Mouse (Mus musculus) c-Kit-positive CD71-negative TER-119-negative erythroid progenitor cells, embryonic 14.5 days (primary cell): ENCODE results near the gene Zfp174.
"Not testable (repeated sequence)": the region's sequence is repeated elsewhere in the genome, so short reads cannot be mapped to it uniquely, and the experiment has no call there.

Source experiments
- DNase-seq: peaks from one replicate; pipeline ENCODE4 v3.0.0-alpha.2; 2013; ENCODE audit warnings: low read depth

The Zfp174 gene

DNA sequence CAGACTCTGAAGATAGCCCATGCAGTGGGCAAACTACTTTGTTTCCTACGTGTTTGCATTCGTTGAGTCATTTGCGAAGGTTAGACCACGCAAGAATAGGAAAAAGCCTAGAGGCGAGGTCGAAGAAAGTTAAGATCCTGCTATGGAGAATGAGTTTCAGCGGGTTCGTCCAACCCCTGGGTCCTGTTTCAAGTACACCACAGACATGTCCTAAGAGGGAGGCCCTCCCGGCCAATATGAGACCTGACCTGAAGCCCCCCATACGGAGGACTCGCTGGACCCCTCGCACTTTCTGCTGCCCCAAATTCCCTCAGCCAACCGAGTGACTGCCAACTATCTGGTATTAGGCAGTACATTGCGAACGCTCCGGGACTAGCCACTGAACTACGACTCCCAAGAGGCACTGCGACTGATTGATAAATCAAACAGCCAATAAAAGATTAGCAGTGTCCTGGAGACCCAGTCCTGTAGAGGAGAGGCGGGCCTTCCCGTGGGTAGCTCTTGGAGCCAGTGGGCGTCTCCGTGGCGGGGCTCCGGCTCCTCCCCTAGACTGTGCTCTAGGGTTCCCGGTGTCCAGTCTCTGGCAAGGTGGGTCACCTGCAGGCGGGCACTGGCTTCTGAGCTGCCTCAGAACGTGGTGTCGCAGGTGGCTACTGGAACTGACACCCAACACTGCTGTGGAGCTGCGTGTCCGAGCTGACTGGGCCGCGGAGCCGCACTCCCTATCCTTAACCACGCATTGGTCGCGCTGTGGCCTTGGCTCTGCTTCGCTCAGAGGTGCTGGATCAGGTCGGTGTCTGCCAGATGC lies at the start of gene Zfp174:
TSS of gene Zfp174 (plus strand) at position 558 of the 808 bp plus-strand sequence.
- peak; percentile 87 for DNase-seq

DNA sequence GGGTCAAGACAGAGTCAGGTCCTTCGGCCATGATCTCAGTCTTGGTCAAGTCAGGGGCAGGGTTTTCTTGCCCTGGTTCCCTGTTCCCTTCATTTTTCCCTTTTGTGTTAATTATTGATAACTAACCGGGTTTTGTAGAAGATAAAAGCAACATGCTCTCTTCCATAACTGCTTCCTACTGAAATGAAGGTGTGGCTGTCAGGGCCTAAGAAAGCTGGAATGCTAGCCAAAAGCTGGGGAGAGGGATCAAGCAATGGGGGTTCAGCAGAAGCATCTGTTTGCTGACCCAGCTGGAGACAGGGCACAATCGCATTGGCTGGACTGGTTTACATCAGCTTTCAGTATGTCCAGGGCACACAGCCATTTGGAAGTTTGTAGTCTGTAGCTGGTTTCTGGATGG lies 38.9 kb upstream of the Zfp174 start:
- DNase-seq: no peak

DNA sequence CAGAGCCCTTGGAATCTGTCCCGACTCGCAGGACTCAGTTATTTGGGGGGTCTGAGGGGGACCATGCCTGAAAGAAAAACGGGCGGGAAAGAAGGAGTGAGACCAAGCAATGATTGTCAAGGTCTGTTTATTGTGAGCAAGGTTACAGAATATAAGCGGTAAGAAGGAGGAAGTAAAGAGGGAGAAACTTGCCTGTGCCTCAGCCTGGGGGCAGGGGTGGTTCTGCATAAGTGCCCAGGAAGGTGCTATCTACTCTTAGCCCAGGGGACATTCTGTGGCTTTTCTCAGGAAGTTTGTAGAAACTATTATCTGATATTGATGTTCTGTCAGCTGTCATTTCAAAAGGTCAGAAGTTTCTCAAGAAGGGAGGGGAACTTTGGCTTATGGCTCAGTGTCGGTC lies 32.4 kb upstream of the Zfp174 start:
- not testable (repeated sequence) for DNase-seq

DNA sequence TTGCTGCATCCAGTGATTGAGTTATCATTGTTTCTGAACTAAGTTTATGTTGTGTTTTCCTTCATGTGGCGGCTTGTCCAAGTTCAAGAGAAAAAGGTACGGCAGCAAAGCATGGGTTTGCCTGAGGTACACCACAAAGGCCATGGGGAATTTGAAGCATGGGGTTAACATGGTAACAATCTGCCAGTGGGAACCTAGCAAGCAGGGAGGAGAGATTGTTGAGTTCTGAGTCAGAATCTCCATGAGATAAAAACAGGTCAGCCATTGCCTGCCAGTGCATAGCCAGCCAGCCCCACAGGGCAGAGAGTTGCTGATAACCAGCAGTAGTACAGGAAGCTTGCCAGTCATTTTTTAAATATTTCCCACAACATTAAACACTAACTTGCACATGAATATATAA lies 26.9 kb upstream of the Zfp174 start:
- DNase-seq: no peak

DNA sequence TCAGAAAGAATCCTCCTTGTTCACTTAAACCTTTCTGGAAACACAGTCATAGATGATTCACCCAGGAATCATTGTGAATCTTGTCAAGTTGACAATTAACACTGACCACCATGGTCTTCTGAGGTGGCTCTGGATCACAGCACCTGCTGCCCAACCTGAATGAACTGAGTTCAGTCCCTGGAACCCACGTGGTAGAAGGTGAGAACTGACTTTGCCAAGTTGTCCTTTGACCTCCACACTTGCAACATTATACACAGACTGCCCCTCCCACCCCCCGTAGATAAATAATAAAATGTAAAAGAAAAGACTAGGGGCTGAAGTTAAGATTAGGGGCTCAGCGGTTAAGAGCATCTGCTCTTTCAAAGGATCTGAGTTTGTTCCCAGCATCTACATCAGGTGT lies 19.0 kb upstream of the Zfp174 start:
- DNase-seq: no peak

DNA sequence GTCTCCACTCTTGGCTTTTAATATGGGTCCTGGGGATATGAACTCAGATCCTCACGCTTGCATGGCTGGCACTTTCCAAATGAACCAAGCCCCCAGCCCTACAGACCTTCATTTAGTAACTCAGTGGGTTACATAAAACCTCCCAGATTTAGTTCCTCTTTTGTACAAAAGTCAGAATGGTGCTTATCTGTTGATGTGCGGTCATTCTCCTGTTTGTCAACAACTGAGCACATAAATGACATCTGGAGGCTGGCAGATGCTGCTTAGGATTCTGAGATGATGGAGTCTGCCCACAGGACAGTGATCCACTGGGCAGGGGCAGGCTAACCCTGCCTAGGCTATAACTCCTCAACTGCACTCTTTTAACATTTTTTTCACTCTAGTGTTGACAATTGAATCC lies 17.3 kb upstream of the Zfp174 start:
- no peak for DNase-seq

DNA sequence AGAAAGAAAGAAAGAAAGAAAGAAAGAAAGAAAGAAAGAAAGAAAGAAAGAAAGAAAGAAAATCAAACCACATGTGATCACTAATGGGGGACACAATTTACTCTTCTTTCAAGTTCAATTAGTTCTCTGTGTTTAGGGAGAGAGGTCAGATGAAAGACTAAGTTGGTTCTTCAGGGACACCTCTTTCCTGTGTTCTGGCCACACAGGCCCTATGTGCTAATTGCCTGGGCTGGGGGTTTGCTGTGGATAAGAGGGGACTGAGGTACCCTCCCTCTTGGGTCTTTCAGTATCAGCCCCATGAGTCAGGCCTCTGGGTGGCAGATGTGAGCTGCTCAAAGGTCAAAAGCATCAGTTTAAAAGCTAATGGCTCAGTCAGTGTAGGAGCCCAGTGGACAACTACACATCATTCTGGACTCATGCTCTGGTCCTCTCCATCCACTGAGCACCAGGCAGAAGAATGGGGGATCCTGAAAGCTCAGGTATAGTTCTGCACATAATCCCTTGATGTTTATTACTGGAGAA lies 16.4 kb upstream of the Zfp174 start, which contains the start of gene Olfr15:
TSS of gene Olfr15 (plus strand) at position 291 of the 522 bp plus-strand sequence.
- DNase-seq: no peak

DNA sequence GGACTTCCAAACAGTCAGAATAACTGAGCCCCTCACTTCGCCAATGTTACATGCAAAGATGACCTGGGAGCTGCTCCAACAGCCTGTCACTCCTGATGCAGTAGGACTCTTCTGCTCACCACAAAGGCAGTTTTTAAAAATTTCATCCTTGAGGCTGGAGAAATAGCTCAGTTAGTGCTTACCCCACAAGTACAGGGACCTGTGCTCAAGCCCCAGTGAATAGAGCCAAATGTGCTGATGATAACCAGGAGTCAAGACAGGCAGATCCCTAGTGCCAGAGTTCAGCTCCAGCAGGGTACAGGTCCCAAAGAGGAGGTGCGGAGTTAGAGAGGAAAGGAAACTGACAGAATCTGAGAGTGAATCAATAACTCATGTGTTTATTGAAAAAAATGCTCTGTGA lies 11.6 kb upstream of the Zfp174 start:
- DNase-seq: no peak

DNA sequence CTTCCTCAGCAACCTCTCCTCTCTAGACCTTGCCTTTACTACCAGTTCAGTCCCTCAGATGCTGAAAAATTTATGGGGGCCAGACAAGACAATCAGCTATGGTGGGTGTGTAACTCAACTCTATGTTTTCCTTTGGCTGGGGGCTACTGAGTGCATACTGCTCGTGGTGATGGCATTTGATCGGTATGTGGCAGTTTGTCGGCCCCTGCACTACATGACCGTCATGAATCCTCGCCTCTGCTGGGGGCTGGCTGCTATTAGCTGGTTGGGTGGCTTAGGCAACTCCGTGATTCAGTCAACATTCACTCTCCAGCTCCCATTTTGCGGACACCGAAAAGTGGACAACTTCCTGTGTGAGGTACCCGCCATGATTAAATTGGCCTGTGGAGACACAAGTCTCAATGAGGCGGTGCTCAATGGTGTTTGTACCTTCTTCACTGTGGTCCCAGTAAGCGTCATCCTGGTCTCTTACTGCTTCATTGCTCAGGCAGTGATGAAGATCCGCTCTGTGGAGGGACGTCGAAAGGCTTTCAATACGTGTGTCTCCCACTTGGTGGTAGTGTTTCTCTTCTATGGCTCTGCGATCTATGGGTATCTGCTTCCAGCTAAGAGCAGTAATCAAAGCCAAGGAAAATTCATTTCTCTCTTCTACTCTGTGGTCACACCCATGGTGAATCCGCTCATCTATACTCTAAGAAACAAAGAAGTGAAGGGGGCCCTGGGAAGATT lies 7.7 kb upstream of the Zfp174 start:
- no peak for DNase-seq

DNA sequence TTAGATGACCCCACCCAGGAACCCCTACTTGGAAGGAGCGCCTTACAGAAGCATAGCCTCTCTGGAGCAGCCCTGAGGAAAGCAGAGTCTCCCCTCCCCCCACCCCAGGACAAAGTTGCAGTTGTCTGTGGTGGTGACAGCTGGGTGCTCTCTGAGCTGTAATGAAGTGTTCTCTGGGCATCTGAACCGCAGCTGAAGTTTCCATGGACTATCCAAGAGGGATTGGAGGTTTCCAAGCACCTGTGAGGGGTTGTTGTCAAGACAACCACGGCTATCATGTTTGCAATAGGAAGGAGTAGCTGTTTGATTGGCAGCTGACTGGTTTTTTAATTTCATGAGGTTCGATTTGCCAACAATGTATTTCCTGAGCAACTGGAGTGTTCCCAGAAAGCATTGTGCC lies 4.1 kb upstream of the Zfp174 start:
- no peak for DNase-seq

DNA sequence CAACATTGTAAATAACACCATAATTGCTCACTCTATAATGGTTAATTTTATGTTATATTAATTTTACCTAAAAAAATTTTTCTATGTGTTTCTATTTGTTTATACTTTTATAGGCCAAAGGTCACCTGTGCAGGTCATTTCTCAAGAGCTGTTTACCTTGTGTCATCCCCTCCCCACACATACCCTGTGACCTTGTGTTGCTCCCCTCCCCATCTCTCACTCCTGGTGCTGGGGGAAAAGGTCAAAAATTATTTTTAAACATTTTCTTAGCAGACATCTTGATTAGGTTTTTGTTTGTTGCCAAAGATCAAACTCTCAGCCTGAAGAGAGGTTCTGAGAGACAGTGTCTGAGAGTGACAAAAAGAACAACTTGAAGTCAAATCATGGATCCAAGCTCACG lies 3.3 kb upstream of the Zfp174 start:
- no peak for DNase-seq

DNA sequence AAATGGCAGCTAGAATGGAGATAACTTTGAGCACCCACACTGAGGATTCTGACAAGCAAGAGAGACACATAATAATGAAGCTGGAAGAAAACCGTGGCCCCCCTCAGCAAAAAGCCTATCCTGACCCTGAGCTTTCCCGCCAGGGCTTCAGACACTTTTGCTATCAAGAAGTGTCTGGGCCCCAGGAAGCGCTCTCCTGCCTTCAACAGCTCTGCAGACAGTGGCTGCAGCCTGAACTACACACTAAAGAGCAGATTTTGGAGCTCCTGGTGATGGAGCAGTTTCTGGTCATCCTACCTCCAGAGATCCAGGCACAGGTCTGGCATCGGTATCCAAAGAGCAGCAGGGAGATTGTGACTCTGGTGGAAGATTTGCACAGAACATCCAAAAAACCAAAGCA lies 803 bp downstream of the Zfp174 start:
- DNase-seq: no peak

DNA sequence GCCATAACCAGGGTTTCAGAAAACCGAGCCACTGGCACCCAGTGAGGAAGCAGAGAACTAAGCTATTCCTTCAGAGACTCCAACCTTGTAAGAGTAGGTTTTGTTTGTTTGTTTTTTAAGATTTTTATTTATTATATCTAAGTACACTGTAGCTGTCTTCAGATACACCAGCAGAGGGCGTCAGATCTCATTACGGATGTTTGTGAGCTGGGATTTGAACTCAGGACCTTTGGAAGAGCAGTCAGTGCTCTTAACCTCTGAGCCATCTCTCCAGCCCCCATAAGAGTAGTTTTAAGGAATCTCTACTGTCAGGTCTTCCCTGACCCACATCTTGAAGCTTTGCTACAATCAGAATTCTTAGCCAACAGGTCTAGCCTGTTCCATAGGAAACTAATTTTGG lies 1.3 kb downstream of the Zfp174 start:
- DNase-seq: no peak

DNA sequence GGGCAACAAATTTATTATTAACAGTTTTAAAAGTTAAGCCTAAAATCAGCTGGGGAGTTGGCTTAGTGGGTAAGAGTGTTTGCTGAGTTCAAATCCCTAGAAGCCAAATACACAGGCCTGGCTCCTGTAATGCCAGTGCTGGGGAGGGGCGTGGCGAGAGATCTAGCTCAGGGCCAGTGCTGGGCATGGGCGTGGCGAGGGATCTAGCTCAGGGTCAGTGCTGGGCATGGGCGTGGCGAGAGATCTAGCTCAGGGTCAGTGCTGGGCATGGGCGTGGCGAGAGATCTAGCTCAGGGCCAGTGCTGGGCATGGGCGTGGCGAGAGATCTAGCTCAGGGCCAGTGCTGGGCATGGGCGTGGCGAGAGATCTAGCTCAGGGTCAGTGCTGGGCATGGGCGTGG lies 4.2 kb downstream of the Zfp174 start:
- DNase-seq: not testable (repeated sequence)

DNA sequence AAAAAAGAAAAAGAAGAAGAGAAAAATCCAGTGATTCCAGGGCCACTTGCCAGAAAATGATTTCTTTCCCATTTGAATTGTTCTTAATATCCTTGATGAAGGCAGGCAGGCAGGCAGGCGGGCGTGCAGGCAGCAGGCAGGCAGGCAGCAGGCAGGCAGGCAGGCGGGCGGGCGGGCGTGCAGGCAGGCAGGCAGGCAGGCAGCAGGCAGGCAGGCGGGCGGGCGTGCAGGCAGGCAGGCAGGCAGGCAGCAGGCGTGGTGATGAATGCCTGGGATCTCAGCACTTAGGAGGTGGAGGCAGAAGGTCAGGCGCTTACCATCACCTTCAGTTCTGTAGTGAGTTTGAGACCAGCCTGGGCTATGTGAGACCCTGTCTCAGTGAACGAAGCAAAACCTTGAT lies 5.5 kb downstream of the Zfp174 start:
- no peak for DNase-seq

DNA sequence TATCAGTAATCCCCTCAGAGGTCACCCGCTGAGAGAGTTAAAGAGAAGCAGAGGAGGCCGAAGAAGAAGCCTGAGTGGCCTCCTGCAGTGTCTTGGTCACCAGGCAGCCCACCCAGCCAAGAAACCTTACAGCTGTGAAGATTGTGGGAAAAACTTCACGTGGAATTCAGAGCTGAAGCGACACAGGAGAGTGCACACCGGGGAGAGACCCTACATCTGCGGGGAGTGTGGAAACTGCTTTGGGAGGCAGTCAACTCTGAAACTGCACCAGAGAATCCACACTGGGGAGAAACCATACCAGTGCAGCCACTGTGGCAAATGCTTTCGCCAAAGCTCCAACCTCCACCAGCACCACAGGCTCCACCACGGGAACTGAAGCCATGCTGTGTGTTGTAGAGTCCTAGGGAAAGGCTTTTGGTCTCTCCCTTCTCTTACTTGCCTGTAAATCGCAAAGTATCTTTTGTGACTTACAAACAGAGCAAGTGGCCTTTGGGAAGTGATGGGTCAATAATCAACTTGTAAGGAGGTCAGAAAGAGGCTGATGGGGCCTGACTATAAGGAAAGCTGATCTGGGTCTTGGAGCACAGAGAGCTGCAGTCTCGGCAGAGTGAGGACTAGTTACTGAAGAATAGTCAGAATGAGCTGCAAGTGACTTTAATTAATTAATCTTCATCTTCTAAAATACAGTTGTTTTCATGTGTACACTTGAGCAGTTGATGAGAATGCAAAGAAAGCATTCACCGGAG lies 7.5 kb downstream of the Zfp174 start:
- no peak for DNase-seq

DNA sequence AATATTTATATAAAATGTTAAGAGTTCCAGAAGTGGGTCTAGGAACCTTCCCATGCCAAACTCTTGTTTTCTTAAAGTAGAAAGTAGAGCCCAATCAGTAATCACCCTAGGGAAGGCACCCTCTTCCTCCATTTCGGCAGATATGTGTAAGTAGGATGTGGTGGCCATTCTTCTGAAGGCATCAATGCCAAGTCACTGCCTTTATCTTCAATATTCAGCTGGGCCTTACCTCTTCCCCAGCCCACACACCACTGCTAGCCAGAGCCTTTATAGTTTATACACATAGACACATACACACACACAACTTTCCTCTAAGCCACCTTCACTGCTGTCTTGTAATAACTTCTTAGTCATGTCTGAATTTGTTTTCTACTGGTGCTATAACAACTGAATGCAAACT lies 8.7 kb downstream of the Zfp174 start:
- no peak for DNase-seq

DNA sequence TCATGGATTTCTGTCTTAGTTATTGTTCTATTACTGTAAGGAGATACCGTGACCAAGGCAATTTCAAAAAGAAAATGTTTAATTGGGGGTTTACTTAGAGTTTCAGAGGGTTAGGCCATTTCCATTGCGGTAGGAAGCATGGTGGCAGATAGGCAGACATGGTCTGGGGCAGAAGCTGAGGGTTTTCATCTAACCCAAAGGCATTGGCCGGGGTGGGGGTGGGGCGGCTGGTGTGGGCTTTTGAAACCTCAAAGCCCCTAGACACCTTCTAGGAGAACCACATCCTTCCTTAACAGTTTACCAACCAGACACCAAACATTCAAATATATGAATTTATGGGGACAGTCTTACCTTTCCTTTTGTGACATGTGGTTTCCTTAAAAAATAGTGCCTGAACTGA lies 12.2 kb downstream of the Zfp174 start:
- DNase-seq: no peak

DNA sequence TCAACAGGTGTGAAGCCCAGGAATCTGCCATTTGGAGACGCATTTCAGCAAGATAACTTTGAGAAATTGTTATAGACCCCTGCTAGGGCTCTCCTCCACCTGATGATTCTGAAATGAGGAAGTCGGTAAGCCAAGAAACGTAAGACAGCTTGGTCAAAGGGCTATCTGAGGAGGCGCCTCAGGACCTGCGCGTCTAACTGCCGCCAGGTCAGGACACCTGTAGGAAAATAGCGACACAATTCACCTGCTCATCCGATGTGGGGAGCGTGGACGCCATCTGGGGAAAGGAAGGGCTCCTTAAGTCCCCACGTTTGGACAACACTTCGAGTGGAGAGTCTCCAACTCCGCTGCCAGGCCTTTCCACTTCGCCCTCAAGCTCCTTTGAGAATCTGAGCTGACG lies 24.7 kb downstream of the Zfp174 start:
- no peak for DNase-seq

DNA sequence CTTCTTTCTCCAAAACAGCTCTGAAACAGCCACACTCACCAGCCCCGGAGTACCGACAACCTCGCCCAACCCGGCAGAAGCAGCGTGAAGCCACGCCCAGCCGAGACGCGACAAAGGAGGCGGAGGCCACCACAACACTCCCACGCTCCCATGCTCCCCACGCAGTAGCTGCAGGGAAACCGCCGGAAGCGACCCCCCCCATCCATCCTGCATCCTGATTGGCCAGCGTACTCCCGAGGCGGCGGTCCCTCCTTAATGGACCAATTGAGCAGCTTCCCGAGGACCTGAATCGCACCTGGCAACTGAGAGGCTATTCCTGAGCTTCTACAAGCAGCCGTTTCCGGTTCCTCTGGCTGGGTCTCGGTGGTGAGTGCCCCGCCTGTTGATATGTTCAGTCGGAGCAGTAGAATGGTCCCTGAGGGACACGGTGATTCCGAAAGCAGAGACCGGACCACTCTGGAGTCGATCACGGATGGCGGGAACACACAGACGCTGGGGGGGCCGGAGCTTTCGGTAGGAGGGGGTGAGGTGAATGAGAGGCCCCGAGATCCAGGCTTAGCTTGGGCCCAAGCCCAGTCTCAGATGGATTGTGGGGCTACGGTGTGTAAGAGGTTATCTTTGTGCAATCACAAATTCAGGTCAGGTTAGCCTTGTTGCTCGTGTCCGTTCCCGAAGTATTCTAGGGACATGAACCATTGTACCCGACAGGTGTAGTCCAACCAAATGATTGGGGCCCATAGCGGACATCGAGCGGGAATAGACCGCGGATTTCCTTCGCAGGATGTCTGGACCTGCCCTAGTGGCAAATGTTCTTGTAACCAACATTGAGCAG lies 25.4 kb downstream of the Zfp174 start, which contains the start of gene Naa60:
TSS of gene Naa60 (plus strand) at position 160 of the 832 bp plus-strand sequence.
- DNase-seq: peak; percentile 80

DNA sequence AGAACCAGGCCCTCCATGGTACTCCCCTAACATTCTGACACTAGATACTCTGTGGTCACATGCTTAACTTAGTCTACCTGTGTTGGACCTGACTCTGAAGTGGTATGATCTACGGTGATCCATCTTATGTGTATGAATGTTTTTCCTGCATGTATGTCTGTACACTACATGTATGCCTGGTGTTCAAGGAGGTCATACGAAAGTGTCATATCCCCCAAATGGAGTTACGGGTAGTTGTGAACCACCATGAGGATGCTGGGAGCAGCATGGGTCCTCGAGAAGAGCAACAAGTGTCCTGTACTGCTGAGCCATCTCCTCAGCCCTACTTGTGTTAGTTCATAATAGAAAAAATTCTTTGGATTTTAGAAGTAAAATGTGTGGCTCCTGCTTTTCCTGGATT lies 29.3 kb downstream of the Zfp174 start:
- DNase-seq: no peak
